Mouse (Mus musculus): ENCODE data around the gene Ap2a2.
"Not testable (repeated sequence)": the region's sequence is repeated elsewhere in the genome, so short reads cannot be mapped to it uniquely, and the experiment has no call there.

Ap2a2 gene

GRCm38 (mm10) chr7:141607717-141608116, 45.7 kb downstream of the Ap2a2 start:
- DNase-seq = no peak

GRCm38 (mm10) chr7:141609719-141610514, 47.9 kb downstream of the Ap2a2 start:
- no peak for DNase-seq

- no peak for DNase-seq
These were observed 49.9 kb downstream of the Ap2a2 start for GRCm38 (mm10) chr7:141611711-141612370.

GRCm38 (mm10) chr7:141612371-141612760, 50.4 kb downstream of the Ap2a2 start:
- DNase-seq = no peak

- DNase-seq = no peak
These were observed 50.8 kb downstream of the Ap2a2 start for GRCm38 (mm10) chr7:141612791-141613190.

- no peak for DNase-seq
These were observed 52.4 kb downstream of the Ap2a2 start for GRCm38 (mm10) chr7:141614329-141614832.

- DNase-seq = no peak
These were observed 62.2 kb downstream of the Ap2a2 start for GRCm38 (mm10) chr7:141624214-141624613.

- no peak for DNase-seq
These were observed 63.3 kb downstream of the Ap2a2 start for GRCm38 (mm10) chr7:141625120-141625810.

- DNase-seq = no peak
These were observed 66.0 kb downstream of the Ap2a2 start for GRCm38 (mm10) chr7:141628018-141628417.

- DNase-seq = no peak
These were observed 67.3 kb downstream of the Ap2a2 start for GRCm38 (mm10) chr7:141629241-141629640.

- peak; percentile 5 to 14 for DNase-seq
These were observed 76.1 kb downstream of the Ap2a2 start for GRCm38 (mm10) chr7:141638077-141638476.

- DNase-seq = not testable (repeated sequence)
These were observed 76.8 kb downstream of the Ap2a2 start for GRCm38 (mm10) chr7:141638513-141639334.

GRCm38 (mm10) chr7:141639335-141639890, 77.4 kb downstream of the Ap2a2 start:
- not testable (repeated sequence) for DNase-seq

GRCm38 (mm10) chr7:141642375-141642774, 80.4 kb downstream of the Ap2a2 start:
- DNase-seq = no peak

GRCm38 (mm10) chr7:141643160-141643559, 81.2 kb downstream of the Ap2a2 start:
- peak in 1 of 2 experiments; percentile 16 for DNase-seq

- no peak for DNase-seq
These were observed 85.1 kb downstream of the Ap2a2 start for GRCm38 (mm10) chr7:141647083-141647482.

GRCm38 (mm10) chr7:141647815-141648214, 85.8 kb downstream of the Ap2a2 start:
- no peak for DNase-seq

GRCm38 (mm10) chr7:141652191-141652590, 90.2 kb downstream of the Ap2a2 start:
- no peak for DNase-seq

- DNase-seq = no peak
These were observed 98.4 kb downstream of the Ap2a2 start for GRCm38 (mm10) chr7:141660346-141660745.

- no peak for DNase-seq
These were observed 99.5 kb downstream of the Ap2a2 start for GRCm38 (mm10) chr7:141661481-141661880.

GRCm38 (mm10) chr7:141662223-141662622, 100.2 kb downstream of the Ap2a2 start:
- DNase-seq = no peak

- peak in 1 of 2 experiments; percentile 35 for DNase-seq
These were observed 104.2 kb downstream of the Ap2a2 start for GRCm38 (mm10) chr7:141666190-141666589.
